Comparison of ENCODE assay signal across 12 mouse cellular contexts in genomic region chr19:44418061-44418460, GRCm38 (mm10).
"Had no signal": no experiment of that assay in that cellular context is flagged by ENCODE, and none has a peak within 500 bp of the region (broad histone marks: within the 10 kb centered on the region; RNA-seq: fewer than 3 reads in every experiment).

No protein-coding gene starts in this region.

- H3K27me3 ChIP-seq: lung, embryonic 15.5 days; neural tube, embryonic 13.5 days; stomach, embryonic 15.5 days had no signal

- H3K9ac ChIP-seq: limb, embryonic 15.5 days; liver, embryonic 15.5 days; lung, embryonic 15.5 days; midbrain, embryonic 12.5 days; neural tube, embryonic 13.5 days; stomach, embryonic 15.5 days had no signal

- DNase-seq: layer of hippocampus, adult 9-11 months; layer of hippocampus, postnatal 36 days; retina, postnatal 1 day; right cerebral cortex, postnatal 14 days; thymus, adult 2 months; thymus, postnatal 25 days had no signal

- H3K4me2 ChIP-seq: limb, embryonic 15.5 days; liver, embryonic 15.5 days; lung, embryonic 15.5 days; midbrain, embryonic 12.5 days; neural tube, embryonic 13.5 days; stomach, embryonic 15.5 days had no signal

- H3K4me3 ChIP-seq: limb, embryonic 15.5 days; liver, embryonic 15.5 days; lung, embryonic 15.5 days; midbrain, embryonic 12.5 days; neural tube, embryonic 13.5 days; stomach, embryonic 15.5 days had no signal

- H3K9me3 ChIP-seq: limb, embryonic 15.5 days; liver, embryonic 15.5 days; lung, embryonic 15.5 days; midbrain, embryonic 12.5 days; neural tube, embryonic 13.5 days; stomach, embryonic 15.5 days had no signal

- H3K36me3 ChIP-seq: limb, embryonic 15.5 days; liver, embryonic 15.5 days; lung, embryonic 15.5 days; midbrain, embryonic 12.5 days; neural tube, embryonic 13.5 days; stomach, embryonic 15.5 days had no signal

- H3K27ac ChIP-seq: limb, embryonic 15.5 days; liver, embryonic 15.5 days; lung, embryonic 15.5 days; midbrain, embryonic 12.5 days; neural tube, embryonic 13.5 days; stomach, embryonic 15.5 days had no signal

- H3K4me1 ChIP-seq: midbrain, embryonic 12.5 days; neural tube, embryonic 13.5 days; stomach, embryonic 15.5 days had no signal
